Mouse (Mus musculus): ENCODE data around the gene Plpp2. TPM values are rescaled to one million over a fixed set of nuclear protein-coding genes. Genes with fewer than 3 reads are reported as not detected.

The Plpp2 gene
- polyA plus RNA-seq, 3 experiments from 2014 or later, result 2.4 to 5.8 (median 2.9) TPM

DNA sequence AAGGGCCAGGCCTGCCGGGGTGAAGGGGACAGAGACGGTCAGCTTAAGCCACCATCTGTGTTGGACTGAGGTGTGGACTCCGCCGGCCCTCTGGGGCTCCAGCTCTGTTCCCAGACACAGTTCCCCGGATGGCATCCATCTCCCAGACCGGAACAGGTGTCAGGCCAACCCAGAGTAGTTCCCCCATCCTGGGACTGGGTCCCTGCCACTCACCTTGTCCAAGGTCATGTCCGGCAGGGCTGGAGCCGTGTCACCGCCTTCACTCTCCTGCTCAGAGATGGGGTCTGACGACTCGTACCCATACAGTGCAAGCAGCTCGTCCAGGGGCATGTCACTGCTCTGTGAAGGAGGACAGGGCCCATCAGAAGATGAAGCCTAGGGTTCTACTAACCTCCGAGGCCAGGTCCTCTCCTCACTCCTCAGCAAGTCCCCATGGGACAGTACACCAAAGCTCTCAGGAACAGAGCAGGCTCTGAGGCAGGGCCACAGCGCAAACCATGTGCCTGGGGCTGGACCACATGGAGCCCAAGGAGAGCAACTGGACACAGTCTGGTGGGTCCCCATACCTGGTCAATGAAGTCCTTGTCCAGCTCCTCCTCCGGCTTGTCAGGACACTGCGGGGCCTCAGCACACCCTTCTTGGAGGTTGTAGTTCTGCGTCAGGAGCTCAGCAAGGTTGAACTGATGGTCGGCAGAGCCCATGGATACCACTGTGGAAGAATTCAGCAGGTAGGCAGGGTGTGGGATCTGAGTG is 15.6 kb upstream of the Plpp2 start:
- ATAC-seq, result no peak

DNA sequence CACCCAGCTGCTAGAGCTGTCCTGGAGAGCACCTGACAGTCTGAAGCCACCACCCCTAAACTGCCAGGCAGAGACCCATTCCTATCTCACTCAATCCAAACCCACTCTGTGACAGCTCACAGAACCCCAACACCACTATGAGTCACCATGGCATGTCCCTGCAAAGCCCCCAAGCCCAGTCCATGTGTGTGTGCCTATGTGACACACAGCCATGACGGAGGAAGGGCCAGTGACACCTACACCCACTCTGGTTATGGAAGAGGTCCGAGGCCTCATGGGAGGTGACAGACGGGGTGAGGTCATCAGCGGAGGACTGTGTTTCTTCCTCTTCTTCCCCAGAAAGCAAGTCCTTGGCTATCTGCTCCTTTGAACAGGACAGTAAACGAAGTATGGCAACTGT is 14.9 kb upstream of the Plpp2 start:
- no peak for ATAC-seq

DNA sequence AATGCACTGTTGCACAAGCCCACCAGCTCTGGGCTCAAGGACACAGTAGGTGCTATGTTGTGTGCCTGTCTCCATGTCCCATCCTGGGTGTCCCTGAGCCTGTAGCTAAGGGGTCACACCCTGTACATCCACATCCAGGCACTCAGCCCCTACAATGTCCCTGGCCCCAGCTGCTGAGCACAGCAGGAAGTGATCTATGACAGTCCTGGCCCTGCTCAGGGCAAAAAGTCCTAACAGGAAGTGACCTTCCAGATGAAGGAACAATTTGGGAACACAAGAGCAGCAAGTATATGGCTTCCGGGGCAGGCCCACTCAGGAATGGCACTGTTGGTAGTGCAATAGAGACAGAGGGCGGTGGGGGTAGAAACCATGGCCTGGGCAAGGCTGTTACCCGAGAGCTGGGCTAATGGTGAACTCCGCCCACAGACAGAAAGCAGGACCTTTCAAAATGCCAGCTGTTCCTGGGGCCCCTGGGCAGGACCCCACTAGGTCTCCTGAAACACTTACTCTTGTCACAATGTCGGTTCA is 13.6 kb upstream of the Plpp2 start:
- no peak for ATAC-seq

DNA sequence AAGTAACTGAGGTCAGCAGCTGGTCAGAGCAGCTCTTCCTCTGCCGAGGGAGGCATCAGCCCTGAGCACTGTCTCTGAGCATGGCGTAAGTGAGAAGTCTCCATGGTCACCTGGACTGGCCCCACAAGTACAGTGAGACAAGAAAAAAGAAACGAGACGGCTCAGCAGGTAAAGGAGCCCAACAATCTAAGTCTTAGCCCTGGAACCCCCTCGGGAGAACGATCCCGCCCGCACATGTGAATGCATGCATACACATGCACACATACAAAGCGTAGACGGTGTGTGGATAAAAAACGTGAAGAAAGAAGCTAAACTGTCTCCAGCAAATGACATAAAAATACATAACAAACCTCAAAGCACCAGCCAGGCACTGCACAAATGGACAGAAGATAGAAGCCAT is 12.9 kb upstream of the Plpp2 start:
- no peak for ATAC-seq

- ATAC-seq, result no peak
Observed at GRCm38 (mm10) chr10:79545891-79546290, 12.3 kb upstream of the Plpp2 start.

- no peak for ATAC-seq
Observed at GRCm38 (mm10) chr10:79544631-79545030, 11.0 kb upstream of the Plpp2 start.

GRCm38 (mm10) chr10:79543884-79544597 is 10.4 kb upstream of the Plpp2 start:
- ATAC-seq, result no peak

GRCm38 (mm10) chr10:79542171-79542570 is 8.6 kb upstream of the Plpp2 start:
- ATAC-seq, result no peak

GRCm38 (mm10) chr10:79541522-79541921 is 7.9 kb upstream of the Plpp2 start:
- no peak for ATAC-seq

DNA sequence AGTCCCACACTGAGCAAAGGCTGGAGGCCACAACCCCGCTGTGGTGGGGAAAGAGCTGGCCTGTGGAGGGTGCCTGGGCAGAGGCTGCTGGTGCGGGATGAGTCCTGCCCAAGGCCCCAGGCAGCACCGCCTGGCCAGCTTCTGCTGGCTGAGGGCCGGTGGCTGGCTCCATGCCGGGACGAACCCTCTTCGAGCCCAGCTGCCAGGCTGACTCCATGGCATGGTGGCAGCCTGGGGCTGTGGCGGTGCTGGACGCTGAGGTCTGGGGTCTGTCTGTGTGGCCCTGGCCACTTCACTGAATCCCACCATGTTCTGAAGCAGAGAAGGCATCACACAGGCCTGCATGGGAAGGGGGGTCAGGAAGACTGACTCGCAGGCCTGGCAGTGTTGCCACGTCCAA is 7.2 kb upstream of the Plpp2 start:
- ATAC-seq, result no peak

DNA sequence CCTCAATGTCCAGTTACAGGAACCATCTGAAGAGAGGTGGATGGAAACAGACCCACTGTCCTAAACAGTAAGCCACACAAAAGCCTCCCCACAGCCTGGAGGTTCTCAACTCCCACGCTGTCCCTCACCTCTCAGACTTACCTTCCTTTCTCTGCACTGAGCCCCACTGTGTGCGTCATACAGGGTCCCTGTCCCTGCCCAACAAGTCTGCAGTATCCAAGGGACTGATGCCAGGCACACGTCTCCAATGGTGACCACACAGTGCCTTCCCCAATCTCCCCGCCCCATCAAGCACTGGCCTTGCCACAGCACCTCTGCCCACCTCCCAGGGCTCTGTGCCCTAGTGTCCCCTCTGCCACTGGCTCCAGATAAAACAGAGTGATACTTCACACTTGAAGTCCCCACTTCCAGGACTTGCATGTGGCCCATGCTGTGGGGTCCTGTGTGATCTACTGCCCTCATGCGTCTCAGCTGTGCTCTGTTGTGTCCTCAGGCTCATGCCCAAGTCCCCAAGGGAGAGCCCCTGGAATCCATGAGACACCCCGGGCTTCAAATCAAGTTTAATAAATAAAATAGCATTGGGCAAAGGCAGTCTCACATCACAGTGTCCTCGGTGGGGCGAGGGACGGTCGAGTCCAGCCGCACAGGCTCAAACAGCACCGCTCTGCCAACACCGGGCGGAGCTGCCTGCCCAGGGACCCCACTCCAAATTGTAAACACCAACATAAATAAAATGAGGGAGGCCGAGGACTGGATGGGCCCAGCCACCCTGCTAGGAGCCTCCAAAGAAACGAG is 6.3 kb upstream of the Plpp2 start:
- no peak for ATAC-seq

GRCm38 (mm10) chr10:79538873-79539272 is 5.3 kb upstream of the Plpp2 start:
- no peak for ATAC-seq

DNA sequence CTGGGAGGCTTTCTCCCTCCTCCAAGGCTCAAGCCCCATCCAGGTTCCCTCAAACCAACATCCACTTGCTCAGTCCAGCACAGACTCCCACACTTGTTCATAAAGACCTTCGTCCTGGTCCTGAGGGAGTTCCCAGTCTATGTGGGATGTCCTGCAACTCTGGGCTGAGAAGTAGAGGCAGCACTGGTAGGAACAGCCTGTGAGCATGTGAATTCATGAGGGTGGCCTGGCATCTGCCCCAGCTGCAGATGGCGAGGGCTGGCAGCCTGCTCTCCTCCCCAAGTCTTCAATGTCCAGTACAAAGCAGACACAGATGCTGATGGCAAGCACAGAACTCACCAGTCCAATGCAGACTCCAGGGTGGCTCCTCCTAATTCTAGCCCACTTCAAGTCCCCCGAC is 4.7 kb upstream of the Plpp2 start:
- no peak for ATAC-seq

DNA sequence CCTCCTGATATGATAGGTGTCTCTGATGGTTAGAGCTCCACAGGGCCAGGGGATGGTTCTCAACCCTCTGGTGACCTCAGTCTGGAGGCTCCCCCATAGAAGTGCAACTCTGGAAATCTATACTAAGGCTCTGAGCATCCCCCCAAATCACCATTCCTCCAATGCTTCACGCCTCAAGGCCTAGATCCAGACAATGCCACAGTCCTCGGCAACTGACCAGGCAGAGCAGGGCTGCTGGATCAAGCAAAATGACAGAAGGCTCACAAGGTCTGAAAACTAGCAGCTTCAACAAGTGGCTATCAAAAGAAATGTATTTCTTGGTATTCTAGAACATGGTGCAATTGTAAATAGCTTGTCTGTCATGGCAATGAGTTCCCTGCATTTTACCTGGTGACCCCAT is 4.2 kb upstream of the Plpp2 start:
- ATAC-seq, result no peak

- ATAC-seq, result no peak
Observed at GRCm38 (mm10) chr10:79537271-79537670, 3.7 kb upstream of the Plpp2 start.

- no peak for ATAC-seq
Observed at GRCm38 (mm10) chr10:79536461-79537080, 3.0 kb upstream of the Plpp2 start.

GRCm38 (mm10) chr10:79535431-79535830 is 1.8 kb upstream of the Plpp2 start:
- ATAC-seq, result no peak

DNA sequence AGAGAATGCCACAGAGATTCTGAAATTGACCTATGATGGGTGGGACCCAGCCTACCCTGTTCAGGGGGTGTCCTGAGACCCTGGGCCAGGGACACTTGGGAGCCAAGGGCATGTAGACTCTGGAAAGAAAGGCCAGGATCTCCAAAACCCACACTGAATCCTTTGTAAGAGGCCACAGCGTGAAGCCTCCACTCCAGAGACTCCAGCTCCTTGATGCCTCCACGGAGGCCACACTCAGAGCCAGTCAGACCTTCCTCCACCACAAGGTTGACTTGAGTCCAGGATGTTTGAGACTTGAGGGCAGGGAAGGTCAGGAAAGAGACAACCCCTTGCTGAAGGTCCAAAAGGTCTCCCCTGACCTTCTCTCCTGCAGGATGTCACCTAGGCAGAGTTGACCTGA is 830 bp upstream of the Plpp2 start:
- ATAC-seq, result no peak

DNA sequence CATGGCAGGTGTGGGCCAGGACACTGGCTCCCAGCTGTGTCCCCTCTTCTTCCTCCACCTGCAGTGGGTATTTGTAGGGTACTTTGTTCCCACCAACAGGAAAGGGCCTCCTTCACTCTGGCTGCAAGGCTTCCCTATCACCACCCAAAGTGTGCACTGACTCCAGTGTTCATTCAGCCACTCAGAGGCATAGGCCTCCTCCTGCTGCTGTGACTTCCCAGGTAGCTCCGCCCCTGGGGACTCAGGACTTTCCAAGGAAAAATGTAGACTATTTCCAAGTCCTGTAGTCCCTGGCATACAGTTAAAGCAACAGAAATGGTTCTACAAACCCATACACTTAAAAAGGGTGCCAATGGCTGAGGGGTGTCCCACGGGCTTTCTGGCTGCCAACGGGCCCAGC is 918 bp downstream of the Plpp2 start:
- no peak for ATAC-seq

DNA sequence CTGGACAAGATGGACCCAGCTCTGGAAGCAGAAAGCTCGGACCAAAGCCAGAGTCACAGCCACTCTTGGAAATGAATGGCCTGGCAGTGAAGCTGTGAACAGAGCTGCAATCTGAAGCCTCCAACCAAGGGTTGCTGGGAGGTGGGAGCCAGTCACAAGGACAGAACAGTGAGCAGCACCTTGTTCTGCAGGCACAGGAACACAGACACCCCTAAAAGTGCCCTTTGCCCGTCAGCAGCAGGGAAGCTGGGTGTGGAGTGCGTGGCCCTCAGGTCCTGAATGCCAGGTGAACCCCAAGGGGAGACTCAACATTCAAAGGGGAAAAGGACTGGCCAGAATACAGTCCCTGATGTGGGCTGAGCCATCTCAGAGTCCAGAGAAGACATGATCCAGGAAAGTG is 2.0 kb downstream of the Plpp2 start:
- ATAC-seq, result no peak

- no peak for ATAC-seq
Observed at GRCm38 (mm10) chr10:79530721-79531120, 2.9 kb downstream of the Plpp2 start.

- ATAC-seq, result no peak
Observed at GRCm38 (mm10) chr10:79530241-79530640, 3.4 kb downstream of the Plpp2 start.

DNA sequence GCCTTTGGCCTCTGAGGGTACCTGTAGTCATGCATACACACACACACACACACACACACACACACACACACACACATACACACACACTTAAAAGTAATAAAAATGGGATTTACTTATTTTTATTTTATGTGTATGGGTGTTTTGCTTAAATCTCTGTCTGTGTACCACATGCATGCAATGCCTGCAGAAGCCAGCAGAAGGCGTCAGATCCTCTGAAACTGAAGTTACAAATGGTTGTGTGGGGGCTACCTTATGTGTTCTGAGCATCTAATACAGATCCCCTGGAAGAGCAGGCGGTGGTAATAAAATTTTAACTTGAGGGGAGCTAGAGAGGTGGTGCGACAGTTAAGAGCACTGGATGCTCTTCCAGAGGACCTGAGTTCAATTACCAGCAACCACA is 5.5 kb downstream of the Plpp2 start:
- no peak for ATAC-seq
